Mouse (Mus musculus): ENCODE measurements around the gene Phactr3. TPM values are rescaled to one million over a fixed set of nuclear protein-coding genes. Genes with fewer than 3 reads are reported as not detected.
A peak's percentile ranks its signal among the peaks of the same experiment; 100 is the strongest.

Phactr3 gene
- polyA plus RNA-seq, 1 experiment from 2014 or later, result 4.3 TPM

DNA sequence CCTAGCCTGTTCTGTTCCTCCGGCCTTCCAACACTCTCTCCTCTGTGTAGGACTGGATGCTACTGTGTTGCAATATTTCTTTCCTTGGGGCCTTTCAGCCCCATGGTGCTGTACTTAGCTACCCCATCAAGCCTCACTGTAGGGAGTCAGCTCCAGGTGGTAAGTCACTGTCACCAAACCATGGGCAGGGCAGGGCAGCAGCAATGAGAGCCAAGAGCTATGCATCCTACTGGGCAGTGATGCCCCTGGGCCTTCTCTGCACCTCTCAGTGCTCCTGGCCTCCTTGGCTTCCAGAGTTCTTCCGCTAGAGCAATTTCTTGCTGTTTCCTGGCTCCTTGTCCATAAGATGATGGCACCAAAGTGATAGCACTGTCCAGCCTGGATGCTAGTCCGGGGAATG lies 205.6 kb downstream of the Phactr3 start:
- Histone ChIP-seq H3K27ac (replicated peaks; ENCODE audit: low read depth, low read length) (no peak overlapping the region), H3K9ac (ENCODE audit: low read length) (no peak overlapping the region), H3K4me3 (ENCODE audit: low read depth, low read length) (no peak overlapping the region), H3K27me3 (ENCODE audit: control insufficient read depth, insufficient read depth, low read length) (no peaks in the 10 kb centered on the region), H3K9me3 (ENCODE audit: control insufficient read depth, low read length) (no peaks in the 10 kb centered on the region), H3K36me3 (ENCODE audit: control insufficient read depth, insufficient read depth, low read length) (no peaks in the 10 kb centered on the region), H3K4me1 (ENCODE audit: control insufficient read depth, insufficient read depth, low read length) (peaks cover 5% of the 10 kb centered on the region), H3K4me2 (ENCODE audit: low read depth, severe bottlenecking) (no peak overlapping the region)
- DNase-seq (ENCODE audit: low spot score) (no peak), ATAC-seq (ENCODE audit: insufficient number of reproducible peaks, low FRiP score, low TSS enrichment, low read depth) (no peak)
- 93% methylated on average over 3 of the region's 3 CpGs for WGBS

DNA sequence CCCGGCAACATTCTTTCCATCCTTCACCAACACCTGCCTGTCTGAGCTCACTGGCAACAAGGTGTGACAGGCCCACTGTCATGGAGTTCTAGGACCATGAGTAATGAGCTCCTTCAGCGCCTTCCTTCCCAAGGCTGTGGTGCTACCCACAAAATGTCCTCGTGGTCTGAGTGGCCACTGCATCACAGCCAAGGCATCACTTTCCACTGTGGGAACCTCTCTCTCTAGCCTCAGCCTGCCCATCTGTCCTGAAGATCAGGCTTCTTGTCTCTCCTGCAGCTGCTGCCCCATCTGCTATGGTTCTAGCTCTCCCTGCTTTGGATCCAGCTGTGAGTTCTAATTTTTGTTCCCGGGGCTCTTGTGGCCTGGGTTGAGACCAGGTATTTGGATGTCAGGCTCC lies 206.0 kb downstream of the Phactr3 start:
- Histone ChIP-seq H3K4me2 (ENCODE audit: low read depth, severe bottlenecking) (no peak overlapping the region), H3K36me3 (ENCODE audit: control insufficient read depth, insufficient read depth, low read length) (no peaks in the 10 kb centered on the region), H3K27me3 (ENCODE audit: control insufficient read depth, insufficient read depth, low read length) (no peaks in the 10 kb centered on the region), H3K27ac (replicated peaks; ENCODE audit: low read depth, low read length) (no peak overlapping the region), H3K4me3 (ENCODE audit: low read depth, low read length) (no peak overlapping the region), H3K4me1 (ENCODE audit: control insufficient read depth, insufficient read depth, low read length) (peaks cover 5% of the 10 kb centered on the region), H3K9ac (ENCODE audit: low read length) (no peak overlapping the region), H3K9me3 (ENCODE audit: control insufficient read depth, low read length) (no peaks in the 10 kb centered on the region)
- WGBS, result 90% methylated on average over 4 of the region's 4 CpGs
- peak; percentile 16 for DNase-seq (ENCODE audit: low spot score)
- ATAC-seq (ENCODE audit: insufficient number of reproducible peaks, low FRiP score, low TSS enrichment, low read depth), result no peak

DNA sequence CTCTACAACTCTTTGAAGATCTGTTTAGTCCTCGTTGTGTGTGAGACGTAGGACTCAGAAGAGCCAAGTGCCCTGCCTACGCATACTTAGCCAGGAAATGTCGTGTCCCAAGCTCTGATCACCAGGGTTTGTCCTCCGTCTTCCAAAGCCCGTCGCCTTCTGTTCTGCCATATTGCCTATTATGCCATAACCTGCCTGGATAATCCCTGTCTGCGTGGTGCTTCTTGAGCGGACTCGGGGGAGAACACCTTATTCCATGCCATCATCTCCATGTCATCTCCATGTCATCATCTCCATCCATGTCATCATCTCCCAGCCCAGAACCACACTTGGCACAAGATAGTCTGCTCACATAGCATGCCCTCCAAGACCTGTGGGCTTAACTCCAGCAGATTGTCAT lies 207.3 kb downstream of the Phactr3 start:
- WGBS, result 91% methylated on average over 10 of the region's 10 CpGs
- DNase-seq (ENCODE audit: low spot score) (no peak), ATAC-seq (ENCODE audit: insufficient number of reproducible peaks, low FRiP score, low TSS enrichment, low read depth) (no peak)
- Histone ChIP-seq H3K27me3 (ENCODE audit: control insufficient read depth, insufficient read depth, low read length) (no peaks in the 10 kb centered on the region), H3K4me3 (ENCODE audit: low read depth, low read length) (no peak overlapping the region), H3K4me2 (ENCODE audit: low read depth, severe bottlenecking) (no peak overlapping the region), H3K9me3 (ENCODE audit: control insufficient read depth, low read length) (no peaks in the 10 kb centered on the region), H3K4me1 (ENCODE audit: control insufficient read depth, insufficient read depth, low read length) (peaks cover 5% of the 10 kb centered on the region), H3K27ac (replicated peaks; ENCODE audit: low read depth, low read length) (no peak overlapping the region), H3K9ac (ENCODE audit: low read length) (no peak overlapping the region), H3K36me3 (ENCODE audit: control insufficient read depth, insufficient read depth, low read length) (no peaks in the 10 kb centered on the region)

DNA sequence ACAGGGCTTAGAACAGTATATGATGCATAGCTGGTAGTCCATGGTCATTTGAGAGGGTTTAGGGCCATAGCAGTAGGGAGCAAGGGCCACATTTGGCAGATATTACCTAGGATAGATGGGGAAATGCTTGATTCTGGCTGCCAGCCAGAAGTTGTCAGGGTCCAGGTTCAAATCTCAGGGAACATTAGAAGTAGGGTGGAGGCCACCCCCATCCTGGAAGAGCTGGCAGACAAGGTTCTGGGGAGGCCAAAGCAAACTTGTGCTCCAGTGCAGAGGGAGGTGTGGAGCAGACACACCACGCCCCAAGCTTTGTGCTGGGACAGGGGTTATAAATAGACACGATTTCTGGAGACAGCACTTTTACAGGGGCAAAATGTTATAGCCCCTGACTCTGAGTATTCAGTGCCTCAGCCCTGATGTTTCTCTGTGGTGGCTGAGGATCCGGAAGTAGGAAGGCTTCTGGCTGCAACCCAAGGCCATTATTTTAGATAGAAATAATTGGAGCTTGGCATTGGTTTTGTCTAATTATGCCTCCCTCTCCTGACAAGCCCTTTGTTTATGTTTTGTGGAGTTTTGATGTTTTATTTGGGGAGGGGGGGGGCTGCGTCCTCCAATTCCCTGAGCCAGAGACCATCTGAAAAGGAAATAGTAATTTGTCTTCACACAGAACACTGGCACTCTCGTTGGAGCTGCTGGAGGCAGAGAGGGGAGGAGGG lies 208.1 kb downstream of the Phactr3 start:
- Histone ChIP-seq H3K4me3 (ENCODE audit: low read depth, low read length) (no peak overlapping the region), H3K9me3 (ENCODE audit: control insufficient read depth, low read length) (no peaks in the 10 kb centered on the region), H3K4me2 (ENCODE audit: low read depth, severe bottlenecking) (no peak overlapping the region), H3K4me1 (ENCODE audit: control insufficient read depth, insufficient read depth, low read length) (peaks cover 5% of the 10 kb centered on the region), H3K36me3 (ENCODE audit: control insufficient read depth, insufficient read depth, low read length) (no peaks in the 10 kb centered on the region), H3K27ac (replicated peaks; ENCODE audit: low read depth, low read length) (no peak overlapping the region), H3K9ac (ENCODE audit: low read length) (no peak overlapping the region), H3K27me3 (ENCODE audit: control insufficient read depth, insufficient read depth, low read length) (no peaks in the 10 kb centered on the region)
- WGBS, result 20% methylated on average over 5 of the region's 5 CpGs
- ATAC-seq (ENCODE audit: insufficient number of reproducible peaks, low FRiP score, low TSS enrichment, low read depth), result no peak
- DNase-seq (ENCODE audit: low spot score), result no peak

DNA sequence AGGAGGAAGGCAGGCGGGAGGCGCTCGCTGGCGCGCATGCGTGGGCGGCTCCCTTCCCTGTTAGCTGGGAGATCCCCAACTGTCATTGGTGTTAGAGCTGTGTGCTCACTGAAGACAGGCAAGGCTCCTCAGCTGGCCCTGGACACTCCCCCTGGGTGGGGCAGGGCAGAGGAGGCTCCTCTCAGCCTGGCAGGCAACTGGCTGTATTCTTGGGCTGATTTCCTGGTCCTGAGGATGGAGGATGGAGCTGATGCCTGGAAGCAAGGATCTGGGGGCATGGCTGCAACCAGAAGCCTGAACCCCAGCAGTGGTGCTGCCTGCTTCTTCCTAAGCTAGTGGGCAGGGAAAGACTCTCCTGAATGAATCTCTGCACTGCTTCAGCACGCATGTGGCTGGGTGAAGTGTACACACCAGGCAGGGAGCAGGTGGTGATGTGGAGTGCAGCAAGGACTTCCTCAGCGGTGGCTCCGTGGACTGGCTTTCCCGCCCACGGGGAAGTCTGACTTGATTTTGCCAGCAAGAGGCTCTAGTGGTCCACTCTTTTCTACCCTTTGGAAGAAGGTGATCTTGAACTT lies 208.8 kb downstream of the Phactr3 start:
- no peaks in the 10 kb centered on the region for H3K27me3 ChIP-seq (ENCODE audit: control insufficient read depth, insufficient read depth, low read length)
- 16% methylated on average over 12 of the region's 12 CpGs for WGBS
- H3K9ac ChIP-seq (ENCODE audit: low read length), result no peak overlapping the region
- ATAC-seq (ENCODE audit: insufficient number of reproducible peaks, low FRiP score, low TSS enrichment, low read depth) (peak; percentile 65; the same call in 1 of the 2 replicates), DNase-seq (ENCODE audit: low spot score) (peak; percentile 62)
- no peak overlapping the region for H3K27ac ChIP-seq (replicated peaks; ENCODE audit: low read depth, low read length)
- no peaks in the 10 kb centered on the region for H3K36me3 ChIP-seq (ENCODE audit: control insufficient read depth, insufficient read depth, low read length)
- H3K4me2 ChIP-seq (ENCODE audit: low read depth, severe bottlenecking), result no peak overlapping the region; the same call in 1 of the 2 replicates
- H3K4me1 ChIP-seq (ENCODE audit: control insufficient read depth, insufficient read depth, low read length), result peaks cover 5% of the 10 kb centered on the region
- H3K9me3 ChIP-seq (ENCODE audit: control insufficient read depth, low read length), result no peaks in the 10 kb centered on the region
- no peak overlapping the region for H3K4me3 ChIP-seq (ENCODE audit: low read depth, low read length)

DNA sequence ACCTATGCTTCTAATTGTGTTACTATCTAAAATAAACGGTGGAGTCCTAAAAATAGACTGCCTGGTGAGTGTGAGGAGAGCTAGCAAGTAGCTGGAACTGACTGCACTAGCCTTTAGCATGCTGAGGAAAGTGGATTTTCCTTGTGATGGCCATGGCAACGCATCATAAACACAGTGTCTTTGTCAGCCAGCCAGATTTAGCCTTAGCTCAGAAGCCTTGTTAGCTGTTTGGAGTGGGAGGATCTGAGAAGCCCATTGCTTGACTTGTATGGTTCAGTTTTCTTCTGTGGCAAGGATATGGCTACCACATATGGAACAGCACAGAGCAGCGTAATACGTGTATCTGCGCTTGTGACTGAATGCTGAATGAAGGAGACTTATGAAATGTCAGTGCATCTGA lies 210.8 kb downstream of the Phactr3 start:
- Histone ChIP-seq H3K27me3 (ENCODE audit: control insufficient read depth, insufficient read depth, low read length) (no peaks in the 10 kb centered on the region), H3K36me3 (ENCODE audit: control insufficient read depth, insufficient read depth, low read length) (no peaks in the 10 kb centered on the region), H3K27ac (replicated peaks; ENCODE audit: low read depth, low read length) (no peak overlapping the region), H3K9ac (ENCODE audit: low read length) (no peak overlapping the region), H3K4me1 (ENCODE audit: control insufficient read depth, insufficient read depth, low read length) (peaks cover 5% of the 10 kb centered on the region), H3K9me3 (ENCODE audit: control insufficient read depth, low read length) (no peaks in the 10 kb centered on the region), H3K4me3 (ENCODE audit: low read depth, low read length) (no peak overlapping the region), H3K4me2 (ENCODE audit: low read depth, severe bottlenecking) (no peak overlapping the region)
- no peak for ATAC-seq (ENCODE audit: insufficient number of reproducible peaks, low FRiP score, low TSS enrichment, low read depth)
- DNase-seq (ENCODE audit: low spot score), result no peak
- 87% methylated on average over 5 of the region's 5 CpGs for WGBS

DNA sequence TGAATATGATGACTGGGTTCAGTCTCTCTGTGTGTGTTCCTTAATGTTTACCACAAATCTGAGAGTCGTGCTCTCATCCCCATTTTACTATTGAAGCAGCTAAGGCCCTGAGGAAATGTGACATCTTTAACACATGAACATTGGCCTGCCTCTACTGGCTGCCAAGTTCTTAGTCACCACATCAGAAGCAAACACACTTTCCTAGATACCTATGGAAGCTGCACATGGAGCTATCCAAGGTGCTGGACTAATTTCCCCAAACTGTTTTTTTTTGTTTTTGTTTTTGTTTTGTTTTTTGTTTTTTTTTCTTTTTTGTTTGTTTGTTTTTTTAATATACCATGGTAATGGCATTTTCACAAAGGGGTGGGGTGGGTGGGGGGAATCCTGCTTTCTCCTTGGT lies 211.2 kb downstream of the Phactr3 start:
- no peak for ATAC-seq (ENCODE audit: insufficient number of reproducible peaks, low FRiP score, low TSS enrichment, low read depth)
- H3K4me3 ChIP-seq (ENCODE audit: low read depth, low read length), result no peak overlapping the region
- H3K9ac ChIP-seq (ENCODE audit: low read length), result no peak overlapping the region
- H3K27ac ChIP-seq (replicated peaks; ENCODE audit: low read depth, low read length), result no peak overlapping the region
- no peak overlapping the region for H3K4me2 ChIP-seq (ENCODE audit: low read depth, severe bottlenecking)
- no peaks in the 10 kb centered on the region for H3K9me3 ChIP-seq (ENCODE audit: control insufficient read depth, low read length)
- H3K36me3 ChIP-seq (ENCODE audit: control insufficient read depth, insufficient read depth, low read length), result no peaks in the 10 kb centered on the region
- H3K27me3 ChIP-seq (ENCODE audit: control insufficient read depth, insufficient read depth, low read length), result no peaks in the 10 kb centered on the region
- 54% methylated on average over 1 of the region's 1 CpGs for WGBS
- DNase-seq (ENCODE audit: low spot score), result peak; percentile 31
- peaks cover 5% of the 10 kb centered on the region for H3K4me1 ChIP-seq (ENCODE audit: control insufficient read depth, insufficient read depth, low read length)

DNA sequence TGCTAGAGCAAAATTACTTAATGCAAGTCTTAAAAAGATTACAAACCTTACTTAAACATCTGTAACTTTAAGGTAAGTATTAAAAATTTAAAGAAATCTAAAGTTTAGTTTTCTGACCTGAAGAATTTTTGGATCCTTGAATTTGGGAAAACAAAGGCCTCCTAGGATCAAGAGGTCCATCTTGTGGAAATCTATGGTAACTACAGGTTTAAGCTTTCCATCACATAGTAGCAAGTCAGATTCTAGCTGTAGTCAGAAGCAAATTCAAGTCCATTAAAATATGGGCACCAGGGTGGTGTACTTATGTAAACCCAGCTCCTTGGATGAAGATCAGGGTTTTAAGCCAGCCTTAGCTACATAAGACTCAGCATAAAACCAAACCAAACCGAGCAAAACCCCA lies 219.1 kb downstream of the Phactr3 start:
- no peak overlapping the region for H3K4me3 ChIP-seq (ENCODE audit: low read depth, low read length)
- no peaks in the 10 kb centered on the region for H3K27me3 ChIP-seq (ENCODE audit: control insufficient read depth, insufficient read depth, low read length)
- no peaks in the 10 kb centered on the region for H3K36me3 ChIP-seq (ENCODE audit: control insufficient read depth, insufficient read depth, low read length)
- no peaks in the 10 kb centered on the region for H3K4me1 ChIP-seq (ENCODE audit: control insufficient read depth, insufficient read depth, low read length)
- no peak for ATAC-seq (ENCODE audit: insufficient number of reproducible peaks, low FRiP score, low TSS enrichment, low read depth)
- WGBS, result 29% methylated on average over 1 of the region's 1 CpGs
- H3K9me3 ChIP-seq (ENCODE audit: control insufficient read depth, low read length), result no peaks in the 10 kb centered on the region
- no peak for DNase-seq (ENCODE audit: low spot score)
- no peak overlapping the region for H3K9ac ChIP-seq (ENCODE audit: low read length)
- H3K27ac ChIP-seq (replicated peaks; ENCODE audit: low read depth, low read length), result no peak overlapping the region
- H3K4me2 ChIP-seq (ENCODE audit: low read depth, severe bottlenecking), result no peak overlapping the region

DNA sequence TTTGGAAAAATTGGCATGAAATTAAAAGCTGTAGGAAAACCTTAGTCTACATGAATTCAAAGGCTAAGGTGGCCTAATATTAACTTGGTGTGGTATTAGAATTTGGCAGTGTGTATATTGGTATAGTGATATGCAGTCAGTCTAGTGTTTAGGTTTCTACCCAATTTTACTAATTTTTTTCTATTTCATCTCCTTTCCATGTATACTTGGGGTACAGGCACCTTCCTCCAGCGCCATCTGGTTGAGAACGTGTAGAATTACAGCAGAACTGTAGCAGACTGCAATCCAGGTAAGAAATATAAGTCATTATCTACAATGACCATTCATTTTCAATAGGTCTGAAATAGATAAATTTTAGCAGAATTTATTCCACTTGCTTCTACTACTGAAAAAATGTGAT lies 220.3 kb downstream of the Phactr3 start:
- Histone ChIP-seq H3K4me3 (ENCODE audit: low read depth, low read length) (no peak overlapping the region), H3K9me3 (ENCODE audit: control insufficient read depth, low read length) (no peaks in the 10 kb centered on the region), H3K4me2 (ENCODE audit: low read depth, severe bottlenecking) (no peak overlapping the region), H3K27ac (replicated peaks; ENCODE audit: low read depth, low read length) (no peak overlapping the region), H3K36me3 (ENCODE audit: control insufficient read depth, insufficient read depth, low read length) (no peaks in the 10 kb centered on the region), H3K27me3 (ENCODE audit: control insufficient read depth, insufficient read depth, low read length) (no peaks in the 10 kb centered on the region), H3K4me1 (ENCODE audit: control insufficient read depth, insufficient read depth, low read length) (no peaks in the 10 kb centered on the region), H3K9ac (ENCODE audit: low read length) (no peak overlapping the region)
- ATAC-seq (ENCODE audit: insufficient number of reproducible peaks, low FRiP score, low TSS enrichment, low read depth) (no peak), DNase-seq (ENCODE audit: low spot score) (peak; percentile 21)
- WGBS, result 1% methylated on average over 2 of the region's 2 CpGs
